Mouse (Mus musculus) layer of hippocampus, adult 9-11 months (tissue): Measurements from ENCODE around the gene Toe1.
"Not testable (repeated sequence)": the region's sequence is repeated elsewhere in the genome, so short reads cannot be mapped to it uniquely, and the experiment has no call there.

ENCODE experiments used
- DNase-seq: peaks from one replicate; pipeline ENCODE4 v3.0.0; 2022

The Toe1 gene

GRCm38 (mm10) chr4:116807197-116808129 is at the start of gene Toe1, which contains the start of gene Mutyh:
TSS of gene Toe1 (minus strand) at chr4:116807640.
TSS of gene Mutyh (plus strand) at chr4:116807723.
- peak; percentile 95 for DNase-seq

GRCm38 (mm10) chr4:116857203-116857602 is 49.8 kb upstream of the Toe1 start:
- no peak for DNase-seq

- DNase-seq = no peak
Observed at GRCm38 (mm10) chr4:116854286-116854685, 46.8 kb upstream of the Toe1 start.

- DNase-seq = no peak
Observed at GRCm38 (mm10) chr4:116849901-116850300, 42.5 kb upstream of the Toe1 start.

GRCm38 (mm10) chr4:116844324-116844723 is 36.9 kb upstream of the Toe1 start:
- no peak for DNase-seq

GRCm38 (mm10) chr4:116840841-116841240 is 33.4 kb upstream of the Toe1 start:
- DNase-seq = no peak

GRCm38 (mm10) chr4:116840096-116840495 is 32.7 kb upstream of the Toe1 start:
- not testable (repeated sequence) for DNase-seq

DNA sequence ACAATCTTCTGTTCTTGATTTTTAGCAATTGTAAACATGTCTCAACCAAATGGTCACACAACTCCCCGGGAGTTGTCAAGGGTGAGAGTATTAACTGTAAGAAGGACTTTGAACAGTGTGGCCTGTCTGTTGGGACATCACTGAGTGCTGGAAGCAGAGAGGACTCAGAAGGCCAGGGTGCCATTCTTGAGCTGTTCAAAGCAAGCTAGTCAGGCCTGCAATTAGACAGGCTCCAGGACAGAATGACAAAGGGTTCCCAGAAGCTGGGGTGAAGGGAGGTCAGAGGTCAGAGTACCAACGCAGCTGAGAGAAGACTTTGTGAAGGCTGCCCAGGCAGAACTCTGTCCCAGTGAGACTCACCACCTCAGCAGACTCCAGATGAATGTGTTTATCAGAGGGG is 31.6 kb upstream of the Toe1 start:
- DNase-seq = no peak

DNA sequence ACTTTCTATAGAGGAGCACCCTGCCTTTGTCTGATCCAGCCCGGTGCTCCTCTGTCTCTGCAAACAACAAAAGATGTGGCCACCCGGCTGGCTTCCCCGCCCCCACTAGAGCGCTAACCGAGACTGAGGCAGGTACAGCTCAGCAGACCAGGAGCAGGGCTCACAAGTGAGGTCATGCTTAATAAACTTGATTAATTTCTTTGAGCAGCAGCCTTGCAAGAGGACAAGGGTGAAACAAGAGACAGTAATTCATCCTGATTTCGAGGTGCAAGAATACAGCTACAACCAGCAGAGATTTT is 22.6 kb upstream of the Toe1 start:
- no peak for DNase-seq

GRCm38 (mm10) chr4:116829364-116830069 is 22.1 kb upstream of the Toe1 start:
- no peak for DNase-seq

DNA sequence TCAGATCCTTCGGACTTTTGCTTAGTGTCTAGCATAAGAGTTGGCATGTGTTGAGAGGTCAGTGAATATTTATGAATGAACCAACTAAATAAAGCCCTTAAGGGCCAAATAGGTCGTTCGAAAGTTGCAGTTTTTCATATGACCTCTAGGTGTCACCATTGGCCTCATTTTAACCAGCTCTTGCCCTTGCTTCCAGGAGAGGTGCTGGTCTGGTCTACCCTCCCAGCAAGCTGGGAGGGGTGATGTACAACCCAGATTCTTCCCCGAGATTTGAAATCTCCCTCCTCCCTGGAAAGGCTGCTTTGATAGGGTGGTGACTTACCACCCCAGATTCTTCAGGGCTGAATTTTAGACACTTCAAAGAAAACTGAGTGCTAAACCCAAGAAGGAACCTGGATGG is 20.4 kb upstream of the Toe1 start:
- no peak for DNase-seq

- DNase-seq = peak; percentile 66
Observed at GRCm38 (mm10) chr4:116824541-116825004, 17.1 kb upstream of the Toe1 start.

GRCm38 (mm10) chr4:116821694-116822016 is 14.2 kb upstream of the Toe1 start, which contains the start of gene Hpdl:
TSS of gene Hpdl (minus strand) at chr4:116821707.
- DNase-seq = no peak

- DNase-seq = peak; percentile 44
Observed at GRCm38 (mm10) chr4:116820902-116821693, 13.7 kb upstream of the Toe1 start.

GRCm38 (mm10) chr4:116819968-116820901 is 12.8 kb upstream of the Toe1 start:
- DNase-seq = no peak

DNA sequence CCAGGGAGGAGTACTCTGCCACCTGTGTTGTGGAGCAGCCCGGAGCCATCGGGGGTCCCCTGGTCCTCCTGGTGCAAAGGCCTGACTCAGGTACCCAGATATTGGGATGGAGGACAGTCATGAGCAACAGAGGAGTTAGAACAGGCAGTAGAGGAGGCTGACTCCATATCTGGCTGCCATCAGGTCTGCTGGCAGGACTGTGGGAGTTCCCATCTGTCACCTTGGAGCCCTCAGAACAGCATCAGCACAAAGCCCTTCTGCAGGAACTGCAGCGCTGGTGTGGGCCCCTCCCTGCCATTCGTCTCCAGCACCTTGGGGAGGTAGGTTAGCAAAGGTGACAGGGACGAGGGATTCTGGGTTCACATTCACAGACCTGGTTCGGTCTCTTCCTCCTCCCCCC is 10.0 kb upstream of the Toe1 start:
- DNase-seq = peak; percentile 83

DNA sequence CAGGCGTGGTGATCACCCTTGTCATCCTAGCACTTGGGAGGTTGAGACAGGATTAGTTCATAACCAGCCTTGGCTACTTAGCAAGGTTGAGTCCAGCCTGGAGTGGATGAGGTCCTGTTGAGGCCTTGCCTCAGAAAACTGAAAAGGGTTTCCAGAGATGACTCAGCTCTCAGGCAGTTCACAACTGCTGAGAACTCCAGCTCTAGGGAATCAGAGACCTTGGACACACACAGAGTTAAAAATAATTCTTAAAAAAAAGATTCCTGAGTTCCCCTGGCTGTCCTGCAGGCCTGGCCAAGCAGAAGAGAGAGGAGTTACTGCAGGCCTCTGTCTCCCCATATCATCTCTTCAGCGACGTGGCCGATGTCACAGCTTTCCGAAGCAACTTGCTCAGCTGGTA is 7.8 kb upstream of the Toe1 start:
- DNase-seq = no peak

- no peak for DNase-seq
Observed at GRCm38 (mm10) chr4:116811012-116811411, 3.6 kb upstream of the Toe1 start.

DNA sequence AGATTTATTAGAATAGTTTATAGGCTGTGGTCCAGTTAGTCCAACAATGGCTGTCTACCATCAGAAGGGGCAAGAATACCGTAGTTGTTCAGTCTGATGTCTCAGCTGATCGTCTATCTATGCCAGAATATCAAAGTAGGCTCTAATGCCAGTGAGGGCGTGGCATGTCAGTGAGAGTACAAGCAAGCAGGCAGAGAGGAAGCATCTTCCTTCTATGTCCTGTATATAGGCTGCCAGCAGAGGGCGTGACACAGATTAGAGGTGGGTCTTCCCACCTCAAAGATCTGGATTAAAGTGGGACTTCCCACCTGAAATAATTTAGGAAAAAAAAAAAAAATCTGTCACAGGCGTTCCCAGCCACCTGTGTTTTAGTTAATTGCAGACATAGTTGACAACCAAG is 7.5 kb downstream of the Toe1 start:
- peak; percentile 54 for DNase-seq

DNA sequence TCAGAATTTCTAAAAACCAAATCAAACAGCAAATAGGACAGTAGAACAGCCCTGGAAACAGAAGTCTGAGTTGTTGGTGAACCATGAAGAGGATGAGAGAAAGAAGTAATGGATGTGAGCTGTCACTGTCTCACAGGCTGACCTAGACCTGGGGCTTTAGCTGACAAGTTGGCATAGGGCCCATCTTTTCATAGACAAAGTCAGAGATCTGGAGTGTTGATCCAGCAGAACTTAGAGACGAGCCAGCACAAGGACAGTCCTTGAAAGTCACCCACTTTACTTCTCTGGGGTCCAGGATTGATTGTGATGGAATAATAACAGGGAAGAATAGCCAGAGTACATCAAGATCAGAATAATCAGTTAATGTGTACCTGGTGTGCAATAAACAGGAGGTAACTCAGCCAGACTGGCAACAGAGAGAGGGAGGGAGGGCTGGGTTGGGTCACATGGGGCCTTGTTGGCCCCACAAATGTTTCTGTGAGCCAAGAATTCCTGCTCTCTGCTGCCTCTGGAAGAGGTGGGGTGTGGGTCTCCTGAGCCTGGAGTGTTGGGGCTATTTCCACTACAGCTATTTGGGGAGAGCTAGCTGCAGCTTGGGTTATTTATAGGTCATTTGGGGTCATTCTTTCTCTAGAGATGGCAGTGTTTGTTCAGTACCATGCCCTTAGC is 10.9 kb downstream of the Toe1 start:
- no peak for DNase-seq

DNA sequence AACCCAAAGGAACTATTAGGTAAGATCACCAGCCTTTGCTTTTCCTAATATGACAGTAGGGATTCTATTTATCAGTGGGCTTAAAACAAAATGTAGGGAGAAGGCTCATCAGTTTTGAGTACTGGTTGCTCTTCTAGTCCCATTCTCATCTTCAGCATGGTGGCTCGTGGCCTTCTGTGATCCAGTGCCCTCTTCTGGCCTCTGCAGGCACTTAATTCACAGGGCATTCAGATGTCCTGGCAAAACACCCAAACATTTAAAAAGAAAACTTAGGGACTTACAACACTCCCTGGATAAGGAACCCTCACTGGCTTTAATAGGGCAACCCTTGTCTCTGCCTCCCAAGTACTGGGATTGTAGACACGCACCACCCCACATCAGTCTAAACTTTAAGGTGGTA is 13.2 kb downstream of the Toe1 start:
- DNase-seq = no peak

DNA sequence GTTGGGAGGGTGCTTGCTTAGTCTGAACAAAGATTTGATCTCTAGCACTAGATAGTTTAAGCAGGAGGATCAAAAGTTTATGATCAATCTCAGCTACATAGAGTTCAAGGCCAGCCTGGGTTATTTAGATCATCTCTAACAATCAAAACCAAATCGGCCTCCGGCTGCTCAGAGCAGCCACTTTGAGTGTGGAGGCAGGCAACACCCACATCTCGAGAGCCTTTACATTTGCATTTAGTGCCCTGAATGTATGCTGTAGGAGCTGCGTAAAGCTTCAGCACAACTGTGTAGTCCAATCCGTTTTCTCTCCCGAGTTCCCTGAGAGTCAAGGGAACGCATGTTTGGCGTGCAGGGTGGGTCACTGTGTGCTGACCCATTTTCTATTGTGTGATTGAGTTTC is 15.0 kb downstream of the Toe1 start:
- DNase-seq = no peak
